Mouse (Mus musculus): ENCODE data around the gene Cmklr1.

- TF ChIP-seq CTCF (IDR thresholded peaks at IDR 0.05; ENCODE audit: borderline replicate concordance, insufficient read depth, low read depth, low read length) (no peak), POLR2A (IDR thresholded peaks at IDR 0.05; ENCODE audit: borderline replicate concordance, insufficient read depth, low read length) (no peak)
Observed at GRCm38 (mm10) chr5:113626991-113627390, 23.2 kb downstream of the Cmklr1 start.
